Mouse (Mus musculus): ENCODE measurements at regions not wholly inside any gene's neighbourhood (a gene's known extent, or its start where the extent isn't known, plus 50 kb on each side); places are given as distances from the start of the nearest gene placed in this dataset.

GRCm38 (mm10) chr3:99447361-99447760 is 207.2 kb downstream of the Tbx15 start:
- Histone ChIP-seq H3K4me3 (ENCODE audit: low read length) (no peak overlapping the region), H3K27ac (ENCODE audit: low read length) (no peak overlapping the region), H3K9me3 (replicated peaks; ENCODE audit: control insufficient read depth, low read length) (no peaks in the 10 kb centered on the region), H3K36me3 (ENCODE audit: control insufficient read depth, insufficient read depth) (no peaks in the 10 kb centered on the region), H3K27me3 (ENCODE audit: control insufficient read depth, insufficient read depth, low read length) (no peaks in the 10 kb centered on the region), H3K4me2 (ENCODE audit: low read depth, low read length) (no peak overlapping the region), H3K9ac (ENCODE audit: low read length) (no peak overlapping the region), H3K4me1 (ENCODE audit: control insufficient read depth, insufficient read depth, low read length) (no peaks in the 10 kb centered on the region)
- no peak for ATAC-seq (replicated peaks; ENCODE audit: extremely low read depth, insufficient read depth, low FRiP score)
- 54% methylated on average over 2 of the region's 2 CpGs for WGBS

GRCm38 (mm10) chr3:99447813-99448212 is 207.6 kb downstream of the Tbx15 start:
- H3K4me1 ChIP-seq (ENCODE audit: control insufficient read depth, insufficient read depth, low read length), result no peaks in the 10 kb centered on the region
- H3K9me3 ChIP-seq (replicated peaks; ENCODE audit: control insufficient read depth, low read length), result no peaks in the 10 kb centered on the region
- ATAC-seq (replicated peaks; ENCODE audit: extremely low read depth, insufficient read depth, low FRiP score), result no peak
- no peaks in the 10 kb centered on the region for H3K27me3 ChIP-seq (ENCODE audit: control insufficient read depth, insufficient read depth, low read length)
- no peak overlapping the region for H3K4me3 ChIP-seq (ENCODE audit: low read length)
- no peak overlapping the region for H3K27ac ChIP-seq (ENCODE audit: low read length)
- no peaks in the 10 kb centered on the region for H3K36me3 ChIP-seq (ENCODE audit: control insufficient read depth, insufficient read depth)
- no peak overlapping the region for H3K4me2 ChIP-seq (ENCODE audit: low read depth, low read length)
- WGBS, result 37% methylated on average over 2 of the region's 2 CpGs
- no peak overlapping the region for H3K9ac ChIP-seq (ENCODE audit: low read length)

DNA sequence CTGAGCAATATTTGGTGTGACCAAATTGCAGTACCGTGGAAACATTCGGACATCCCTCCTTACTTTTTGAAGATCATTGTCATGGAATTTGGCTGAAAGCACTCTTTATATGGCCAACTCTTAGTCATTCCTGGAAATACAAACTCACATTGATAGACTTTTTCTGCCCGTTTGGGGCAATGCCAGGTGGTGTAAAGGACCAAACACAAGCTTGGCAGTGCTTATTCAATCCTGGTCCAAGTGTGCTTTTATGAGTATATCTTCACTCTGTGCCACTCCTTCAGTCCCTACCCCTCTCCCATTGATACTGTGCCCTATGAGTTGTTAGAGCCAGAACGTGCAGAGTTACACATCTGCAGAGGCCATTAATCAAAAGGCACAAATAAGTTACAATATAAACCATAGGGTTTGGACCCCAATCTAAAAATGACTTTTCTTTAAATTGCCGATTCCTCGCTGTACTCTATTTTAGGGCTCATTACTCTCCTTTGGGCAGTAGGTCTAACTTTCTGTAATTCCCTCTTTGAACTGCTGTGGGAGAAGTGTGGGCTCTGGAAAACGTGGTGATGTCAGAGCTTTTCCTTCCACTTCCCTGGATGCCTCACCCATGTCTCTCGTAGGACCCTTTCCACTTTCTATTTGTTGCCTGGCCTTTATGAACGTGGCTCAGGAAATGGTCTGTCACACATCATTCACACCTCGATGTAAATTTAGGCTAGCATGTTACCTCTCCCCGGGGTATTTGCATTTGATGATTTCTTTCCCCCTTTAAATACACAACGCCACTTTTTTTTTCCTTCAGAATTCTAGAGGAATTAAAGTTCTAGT is 219.1 kb downstream of the Tbx15 start:
- WGBS, result 60% methylated on average over 12 of the region's 12 CpGs
- no peak overlapping the region for H3K9ac ChIP-seq (ENCODE audit: low read length)
- no peak overlapping the region for H3K4me3 ChIP-seq (ENCODE audit: low read length)
- H3K36me3 ChIP-seq (ENCODE audit: control insufficient read depth, insufficient read depth), result no peaks in the 10 kb centered on the region
- no peak overlapping the region for H3K27ac ChIP-seq (ENCODE audit: low read length)
- H3K4me1 ChIP-seq (ENCODE audit: control insufficient read depth, insufficient read depth, low read length), result no peaks in the 10 kb centered on the region
- no peak for ATAC-seq (replicated peaks; ENCODE audit: extremely low read depth, insufficient read depth, low FRiP score)
- no peaks in the 10 kb centered on the region for H3K9me3 ChIP-seq (replicated peaks; ENCODE audit: control insufficient read depth, low read length)
- no peak overlapping the region for H3K4me2 ChIP-seq (ENCODE audit: low read depth, low read length)
- no peaks in the 10 kb centered on the region for H3K27me3 ChIP-seq (ENCODE audit: control insufficient read depth, insufficient read depth, low read length)

DNA sequence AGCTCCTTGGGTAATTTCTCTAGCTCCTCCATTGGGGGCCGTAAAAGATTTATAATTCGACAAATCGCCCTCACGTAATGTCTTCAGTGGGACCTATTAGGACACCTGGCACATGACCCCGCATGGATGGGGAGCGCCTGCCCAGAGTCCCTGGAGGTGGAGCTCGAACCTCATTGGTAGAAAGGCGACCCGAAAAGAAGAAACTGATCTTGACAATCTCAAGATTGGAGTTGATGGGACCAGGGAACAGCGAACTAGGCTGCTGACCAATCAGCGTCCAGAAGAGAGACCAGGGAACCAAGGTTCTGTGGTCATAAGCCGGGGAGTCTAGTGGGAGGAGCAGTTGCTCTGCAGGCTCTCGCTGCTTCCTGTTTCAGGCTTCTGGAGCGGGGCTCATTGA is 259.8 kb downstream of the Tbx15 start:
- Histone ChIP-seq H3K36me3 (ENCODE audit: control insufficient read depth, insufficient read depth) (no peaks in the 10 kb centered on the region), H3K9ac (ENCODE audit: low read length) (no peak overlapping the region), H3K4me1 (ENCODE audit: control insufficient read depth, insufficient read depth, low read length) (no peaks in the 10 kb centered on the region), H3K4me3 (ENCODE audit: low read length) (no peak overlapping the region), H3K27me3 (ENCODE audit: control insufficient read depth, insufficient read depth, low read length) (no peaks in the 10 kb centered on the region), H3K4me2 (ENCODE audit: low read depth, low read length) (no peak overlapping the region), H3K27ac (ENCODE audit: low read length) (no peak overlapping the region), H3K9me3 (replicated peaks; ENCODE audit: control insufficient read depth, low read length) (no peaks in the 10 kb centered on the region)
- no peak for ATAC-seq (replicated peaks; ENCODE audit: extremely low read depth, insufficient read depth, low FRiP score)
- WGBS, result 79% methylated on average over 14 of the region's 14 CpGs

- Histone ChIP-seq H3K9me3 (replicated peaks; ENCODE audit: control insufficient read depth, low read length) (no peaks in the 10 kb centered on the region), H3K4me1 (ENCODE audit: control insufficient read depth, insufficient read depth, low read length) (no peaks in the 10 kb centered on the region), H3K27me3 (ENCODE audit: control insufficient read depth, insufficient read depth, low read length) (no peaks in the 10 kb centered on the region), H3K4me3 (ENCODE audit: low read length) (no peak overlapping the region), H3K36me3 (ENCODE audit: control insufficient read depth, insufficient read depth) (no peaks in the 10 kb centered on the region), H3K4me2 (ENCODE audit: low read depth, low read length) (no peak overlapping the region), H3K9ac (ENCODE audit: low read length) (no peak overlapping the region), H3K27ac (ENCODE audit: low read length) (no peak overlapping the region)
- 77% methylated on average over 2 of the region's 2 CpGs for WGBS
- ATAC-seq (replicated peaks; ENCODE audit: extremely low read depth, insufficient read depth, low FRiP score), result no peak
Measured at GRCm38 (mm10) chr3:99504772-99505171, 264.6 kb downstream of the Tbx15 start.

DNA sequence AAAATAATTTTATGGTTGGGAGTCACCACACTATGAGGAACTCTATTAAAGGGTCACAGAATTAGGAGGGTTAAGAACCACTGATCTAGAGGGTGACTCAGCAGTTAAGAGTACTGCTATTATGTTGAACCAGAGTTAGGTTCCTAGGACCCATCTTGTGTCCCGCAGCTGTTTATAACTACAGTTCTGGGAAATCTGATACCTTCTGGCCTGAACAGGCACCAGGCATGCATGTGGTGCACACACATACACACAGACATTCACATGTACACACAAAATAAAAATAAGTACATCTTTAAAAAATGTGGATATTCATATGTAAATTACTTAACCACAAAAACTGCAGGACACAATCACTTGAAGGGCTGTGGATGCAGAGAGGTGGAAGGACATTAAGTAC is 272.1 kb downstream of the Tbx15 start:
- H3K4me3 ChIP-seq (ENCODE audit: low read length), result no peak overlapping the region
- 71% methylated on average over 1 of the region's 1 CpGs for WGBS
- ATAC-seq (replicated peaks; ENCODE audit: extremely low read depth, insufficient read depth, low FRiP score), result no peak
- no peaks in the 10 kb centered on the region for H3K4me1 ChIP-seq (ENCODE audit: control insufficient read depth, insufficient read depth, low read length)
- no peaks in the 10 kb centered on the region for H3K9me3 ChIP-seq (replicated peaks; ENCODE audit: control insufficient read depth, low read length)
- no peak overlapping the region for H3K27ac ChIP-seq (ENCODE audit: low read length)
- H3K36me3 ChIP-seq (ENCODE audit: control insufficient read depth, insufficient read depth), result no peaks in the 10 kb centered on the region
- no peaks in the 10 kb centered on the region for H3K27me3 ChIP-seq (ENCODE audit: control insufficient read depth, insufficient read depth, low read length)
- H3K9ac ChIP-seq (ENCODE audit: low read length), result no peak overlapping the region
- no peak overlapping the region for H3K4me2 ChIP-seq (ENCODE audit: low read depth, low read length)

- WGBS, result 67% methylated on average over 2 of the region's 2 CpGs
- H3K36me3 ChIP-seq (ENCODE audit: control insufficient read depth, insufficient read depth), result no peaks in the 10 kb centered on the region
Measured at GRCm38 (mm10) chr3:99512933-99513332, 272.8 kb downstream of the Tbx15 start.

DNA sequence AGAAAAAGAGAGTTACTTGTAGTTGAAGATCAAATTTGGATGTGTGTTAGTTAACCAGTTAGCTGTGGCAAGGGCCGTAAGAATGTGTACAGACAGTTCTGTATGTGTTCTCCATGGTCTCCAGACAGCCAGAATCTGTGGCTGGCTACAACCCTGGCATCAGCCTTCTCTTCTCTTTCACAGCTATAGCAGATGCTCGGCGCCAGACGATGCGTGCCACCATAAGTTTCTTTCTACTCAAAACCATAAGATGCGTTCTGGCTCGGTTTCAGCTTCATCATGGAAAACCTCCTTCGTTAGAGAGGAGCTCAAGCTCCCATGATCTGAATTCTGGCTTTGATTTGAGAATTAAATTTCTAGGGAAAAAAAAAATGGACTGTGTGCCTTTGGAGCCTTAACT is 275.6 kb downstream of the Tbx15 start:
- WGBS, result 92% methylated on average over 8 of the region's 8 CpGs
- no peaks in the 10 kb centered on the region for H3K27me3 ChIP-seq (ENCODE audit: control insufficient read depth, insufficient read depth, low read length)

More at GRCm38 (mm10) chr3:99512933-99513332, 272.8 kb downstream of the Tbx15 start:
- no peak for ATAC-seq (replicated peaks; ENCODE audit: extremely low read depth, insufficient read depth, low FRiP score)
- Histone ChIP-seq H3K4me1 (ENCODE audit: control insufficient read depth, insufficient read depth, low read length) (no peaks in the 10 kb centered on the region), H3K4me3 (ENCODE audit: low read length) (no peak overlapping the region), H3K27me3 (ENCODE audit: control insufficient read depth, insufficient read depth, low read length) (no peaks in the 10 kb centered on the region), H3K4me2 (ENCODE audit: low read depth, low read length) (no peak overlapping the region), H3K9me3 (replicated peaks; ENCODE audit: control insufficient read depth, low read length) (no peaks in the 10 kb centered on the region), H3K27ac (ENCODE audit: low read length) (no peak overlapping the region), H3K9ac (ENCODE audit: low read length) (no peak overlapping the region)

DNA sequence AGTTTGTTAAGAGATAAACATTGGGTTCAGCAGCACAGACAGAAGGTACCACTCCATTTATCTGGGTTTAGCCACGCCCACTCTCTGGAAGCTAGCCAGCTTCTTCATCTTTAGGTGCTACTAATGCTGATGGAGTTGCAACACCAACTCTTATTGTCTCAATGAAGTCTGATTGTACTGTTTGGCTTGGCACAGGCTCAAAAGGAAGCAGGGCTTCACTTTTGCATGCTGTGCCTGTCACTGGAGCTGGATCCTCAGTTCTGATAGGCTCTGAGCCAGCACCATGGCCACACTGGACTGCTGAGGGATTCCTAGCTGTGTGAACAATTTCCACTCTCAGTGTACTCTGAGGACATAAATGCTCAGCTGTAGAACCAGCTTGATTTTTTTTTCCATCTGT is 320.7 kb downstream of the Tbx15 start:
- no peak overlapping the region for H3K4me2 ChIP-seq (ENCODE audit: low read depth, low read length)
- H3K4me3 ChIP-seq (ENCODE audit: low read length), result no peak overlapping the region
- H3K9ac ChIP-seq (ENCODE audit: low read length), result no peak overlapping the region
- H3K9me3 ChIP-seq (replicated peaks; ENCODE audit: control insufficient read depth, low read length), result no peaks in the 10 kb centered on the region
- 21% methylated on average over 1 of the region's 1 CpGs for WGBS
- H3K27me3 ChIP-seq (ENCODE audit: control insufficient read depth, insufficient read depth, low read length), result no peaks in the 10 kb centered on the region
- no peaks in the 10 kb centered on the region for H3K36me3 ChIP-seq (ENCODE audit: control insufficient read depth, insufficient read depth)
- no peak overlapping the region for H3K27ac ChIP-seq (ENCODE audit: low read length)
- peak; percentile 69; the same call in 1 of the 2 replicates for ATAC-seq (replicated peaks; ENCODE audit: extremely low read depth, insufficient read depth, low FRiP score)
- peaks cover 8% of the 10 kb centered on the region; the same call in 1 of the 2 replicates for H3K4me1 ChIP-seq (ENCODE audit: control insufficient read depth, insufficient read depth, low read length)

More for the DNA sequence above, 275.6 kb downstream of the Tbx15 start:
- no peaks in the 10 kb centered on the region for H3K36me3 ChIP-seq (ENCODE audit: control insufficient read depth, insufficient read depth)
- H3K4me1 ChIP-seq (ENCODE audit: control insufficient read depth, insufficient read depth, low read length), result no peaks in the 10 kb centered on the region
- H3K9me3 ChIP-seq (replicated peaks; ENCODE audit: control insufficient read depth, low read length), result no peaks in the 10 kb centered on the region
- ATAC-seq (replicated peaks; ENCODE audit: extremely low read depth, insufficient read depth, low FRiP score), result no peak
- no peak overlapping the region for H3K4me2 ChIP-seq (ENCODE audit: low read depth, low read length)
- H3K4me3 ChIP-seq (ENCODE audit: low read length), result no peak overlapping the region
- no peak overlapping the region for H3K9ac ChIP-seq (ENCODE audit: low read length)
- H3K27ac ChIP-seq (ENCODE audit: low read length), result no peak overlapping the region

Data from heart, embryonic 16.5 days (tissue).